Mouse (Mus musculus) left cerebral cortex, postnatal 4 days (tissue): Measurements from ENCODE around the gene Vmn1r122. TPM values are rescaled to one million over a fixed set of nuclear protein-coding genes. Genes with fewer than 3 reads are reported as not detected.
"Not testable (repeated sequence)": the region's sequence is repeated elsewhere in the genome, so short reads cannot be mapped to it uniquely, and the experiment has no call there.

Experiments
- DNase-seq: peaks from one replicate; pipeline ENCODE4 v3.0.0-alpha.2; 2022
- intact Hi-C: fragments of 180-260 bp; cut with DNase I; formaldehyde crosslinking; loops from one replicate; pipeline ENCODE4 v1.15.1; 2025
- total RNA-seq, 2 experiments: library from RNA; stranded (reverse); gene quantifications; 2 replicates each; pipeline ENCODE4 v1.2.3; 2021

Gene Vmn1r122
- total RNA-seq = not detected

- DNase-seq, intact Hi-C loops: not testable (repeated sequence)
Measured at GRCm38 (mm10) chr7:21134028-21134427, at the start of gene Vmn1r122. Gene Vmn1r122, minus strand, starts transcription at chr7:21134128.

- intact Hi-C loops, DNase-seq: not testable (repeated sequence)
Measured at GRCm38 (mm10) chr7:21161885-21162284, 28.0 kb upstream of the Vmn1r122 start, which contains the start of gene Vmn1r123. Gene Vmn1r123, plus strand, starts transcription at chr7:21162185.

GRCm38 (mm10) chr7:21098413-21098812, 35.5 kb downstream of the Vmn1r122 start, which contains the start of gene Vmn1r121:
Gene Vmn1r121, minus strand, starts transcription at chr7:21098513.
- DNase-seq, intact Hi-C loops: not testable (repeated sequence)

Other genes with a start within 250 kb of the Vmn1r122 start
- not detected for gene Vmn1r118, start 221.8 kb downstream of the Vmn1r122 start, total RNA-seq
- not detected for gene Vmn1r119, start 121.7 kb downstream of the Vmn1r122 start, total RNA-seq
- gene Vmn1r120, start 80.3 kb downstream of the Vmn1r122 start, total RNA-seq = not detected
- not detected for gene Vmn1r121, start 35.6 kb downstream of the Vmn1r122 start, total RNA-seq
- not detected for gene Vmn1r123, start 28.1 kb upstream of the Vmn1r122 start, total RNA-seq
- not detected for gene Gm5157, start 56.3 kb upstream of the Vmn1r122 start, total RNA-seq
- gene Vmn1r124, start 126.5 kb upstream of the Vmn1r122 start, total RNA-seq = not detected
- gene Vmn1r125, start 138.1 kb upstream of the Vmn1r122 start, total RNA-seq = not detected
- not detected for gene Vmn1r126, start 167.3 kb upstream of the Vmn1r122 start, total RNA-seq
- gene Vmn1r127, start 185.7 kb upstream of the Vmn1r122 start, total RNA-seq = not detected
- gene Vmn1r128, start 215.2 kb upstream of the Vmn1r122 start, total RNA-seq = not detected
- gene Vmn1r129, start 227.2 kb upstream of the Vmn1r122 start, total RNA-seq = not detected